In the genomic region with DNA sequence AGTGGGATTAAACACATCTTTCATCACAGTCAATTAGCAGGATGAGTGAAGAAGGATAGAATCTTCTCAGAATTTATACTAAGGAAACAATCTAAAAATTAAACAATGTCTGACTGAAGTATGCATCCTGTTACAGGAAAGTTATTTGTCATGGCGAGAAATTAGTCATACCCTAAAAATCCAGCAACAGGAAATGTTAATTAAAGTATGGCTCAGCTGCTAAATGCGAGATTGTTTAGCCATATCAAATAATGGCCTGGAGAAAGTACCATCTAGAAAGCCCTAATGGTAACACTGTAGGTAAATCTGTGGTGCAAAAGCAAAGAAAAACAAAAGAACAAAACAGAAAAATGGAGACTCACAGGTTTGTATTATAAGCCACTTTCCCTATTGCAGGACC, we compare ENCODE assay signal across 24 mouse cellular contexts.
"Had no signal": no experiment of that assay in that cellular context is flagged by ENCODE, and none has a peak within 500 bp of the region (broad histone marks: within the 10 kb centered on the region; RNA-seq: fewer than 3 reads in every experiment).

No protein-coding gene starts in this region.

- DNase-seq: gastrocnemius, postnatal 14 days; gastrocnemius, postnatal 36 days; heart, adult 2 months; heart, postnatal 14 days; heart, postnatal 36 days; kidney, adult 18-20 months; kidney, adult 8-10 months; kidney, postnatal 10 days; kidney, postnatal 25 days; kidney, postnatal 4 days; liver, embryonic 13.5 days had no signal

- H3K4me3 ChIP-seq: heart, adult 2 months; heart, embryonic 13.5 days; heart, embryonic 15.5 days; hindbrain, embryonic 13.5 days; hindbrain, embryonic 15.5 days; intestine, embryonic 15.5 days; layer of hippocampus, adult 2 months; left cerebral cortex, adult 2 months; limb, embryonic 10.5 days; limb, embryonic 12.5 days; liver, embryonic 13.5 days had no signal

- H3K4me1 ChIP-seq: heart, embryonic 15.5 days; hindbrain, embryonic 15.5 days; intestine, embryonic 15.5 days; limb, embryonic 10.5 days; limb, embryonic 12.5 days had no signal

- H3K27ac ChIP-seq: heart, adult 2 months; heart, embryonic 13.5 days; heart, embryonic 15.5 days; hindbrain, embryonic 13.5 days; hindbrain, embryonic 15.5 days; hindbrain, postnatal 0 days; intestine, embryonic 15.5 days; layer of hippocampus, adult 2 months; left cerebral cortex, adult 2 months; limb, embryonic 10.5 days; limb, embryonic 12.5 days; liver, embryonic 13.5 days had no signal

- H3K27me3 ChIP-seq: heart, embryonic 13.5 days; heart, embryonic 15.5 days; hindbrain, embryonic 13.5 days; hindbrain, embryonic 15.5 days; intestine, embryonic 15.5 days; limb, embryonic 12.5 days; liver, embryonic 13.5 days had no signal

- H3K4me2 ChIP-seq: heart, embryonic 11.5 days; heart, embryonic 13.5 days; heart, embryonic 15.5 days; hindbrain, embryonic 13.5 days; hindbrain, embryonic 15.5 days; intestine, embryonic 15.5 days; limb, embryonic 12.5 days had no signal

- H3K9me3 ChIP-seq: heart, embryonic 15.5 days; hindbrain, embryonic 13.5 days; hindbrain, embryonic 15.5 days; intestine, embryonic 15.5 days; limb, embryonic 10.5 days; limb, embryonic 12.5 days; liver, embryonic 13.5 days had no signal

- H3K36me3 ChIP-seq: heart, embryonic 13.5 days; heart, embryonic 15.5 days; hindbrain, embryonic 13.5 days; hindbrain, embryonic 15.5 days; intestine, embryonic 15.5 days; limb, embryonic 10.5 days; limb, embryonic 12.5 days; liver, embryonic 13.5 days had no signal

- ATAC-seq: hindbrain, postnatal 0 days; inflammation-experienced regulatory T-cells, adult 6 months; intestine, embryonic 15.5 days; intestine, postnatal 0 days had no signal

- H3K9ac ChIP-seq: heart, embryonic 13.5 days; heart, embryonic 15.5 days; hindbrain, embryonic 13.5 days; hindbrain, embryonic 15.5 days; intestine, embryonic 15.5 days; limb, embryonic 12.5 days had no signal
